Mouse (Mus musculus): ENCODE results near the gene Sbpl. TPM values are rescaled to one million over a fixed set of nuclear protein-coding genes. Genes with fewer than 3 reads are reported as not detected.

Sbpl gene
- total RNA-seq, 1 experiment: not detected

GRCm38 (mm10) chr17:23995421-23995820, 40.3 kb upstream of the Sbpl start:
- Histone ChIP-seq H3K4me1 (ENCODE audit: control insufficient read depth in 2 of 2, insufficient read depth in 2 of 2, low read length in 2 of 2, poor library complexity in 1 of 2) (peaks cover 0 to 21% of the 10 kb centered on the region in 2 experiments; a peak in 2 of 4 replicates), H3K9me3 (ENCODE audit: control insufficient read depth, insufficient read depth, low read depth, low read length) (no peaks in the 10 kb centered on the region), H3K27ac (ENCODE audit: insufficient read depth, low read depth, low read length, poor library complexity, severe bottlenecking) (no peak overlapping the region), H3K9ac (ENCODE audit: insufficient read depth, low read depth, low read length, poor library complexity, severe bottlenecking) (no peak overlapping the region), H3K4me3 (ENCODE audit: insufficient read depth in 1 of 2, low read depth in 1 of 2, low read length in 2 of 2, poor library complexity in 1 of 2, severe bottlenecking in 1 of 2) (no peak overlapping the region), H3K36me3 (ENCODE audit: control insufficient read depth, insufficient read depth, low read length, poor library complexity, severe bottlenecking) (no peaks in the 10 kb centered on the region)
- DNase-seq (ENCODE audit: low read depth, low spot score): no peak
- TF ChIP-seq MAFK (IDR thresholded peaks at IDR 0.05; ENCODE audit: insufficient read depth, low read depth, low read length) (no peak), CHD2 (IDR thresholded peaks at IDR 0.05; ENCODE audit: low read depth, low read length) (no peak), HCFC1 (IDR thresholded peaks at IDR 0.05; ENCODE audit: borderline replicate concordance, insufficient read depth, low read length) (no peak), ZNF384 (IDR thresholded peaks at IDR 0.05; ENCODE audit: low read depth, low read length) (no peak), ZC3H11A (IDR thresholded peaks at IDR 0.05; ENCODE audit: borderline replicate concordance, low read depth, low read length) (no peak)
- in situ Hi-C loops (cut with MboI; ENCODE audit: low sequenced_read_pairs in 2 of 2, unreplicated experiment in 2 of 2): no loop called here

GRCm38 (mm10) chr17:23994667-23995066, 39.6 kb upstream of the Sbpl start:
- no peaks in the 10 kb centered on the region for H3K9me3 ChIP-seq (ENCODE audit: control insufficient read depth, insufficient read depth, low read depth, low read length)
- in situ Hi-C loops (cut with MboI; ENCODE audit: low sequenced_read_pairs in 2 of 2, unreplicated experiment in 2 of 2): no loop called here
- TF ChIP-seq ZNF384 (IDR thresholded peaks at IDR 0.05; ENCODE audit: low read depth, low read length) (no peak), HCFC1 (IDR thresholded peaks at IDR 0.05; ENCODE audit: borderline replicate concordance, insufficient read depth, low read length) (no peak), CHD2 (IDR thresholded peaks at IDR 0.05; ENCODE audit: low read depth, low read length) (no peak), MAFK (IDR thresholded peaks at IDR 0.05; ENCODE audit: insufficient read depth, low read depth, low read length) (no peak), ZC3H11A (IDR thresholded peaks at IDR 0.05; ENCODE audit: borderline replicate concordance, low read depth, low read length) (no peak)
- no peak for DNase-seq (ENCODE audit: low read depth, low spot score)
- no peaks in the 10 kb centered on the region for H3K36me3 ChIP-seq (ENCODE audit: control insufficient read depth, insufficient read depth, low read length, poor library complexity, severe bottlenecking)
- no peak overlapping the region for H3K27ac ChIP-seq (ENCODE audit: insufficient read depth, low read depth, low read length, poor library complexity, severe bottlenecking)
- peaks cover 0 to 22% of the 10 kb centered on the region in 2 experiments; a peak in 2 of 4 replicates for H3K4me1 ChIP-seq (ENCODE audit: control insufficient read depth in 2 of 2, insufficient read depth in 2 of 2, low read length in 2 of 2, poor library complexity in 1 of 2)
- H3K4me3 ChIP-seq (ENCODE audit: insufficient read depth in 1 of 2, low read depth in 1 of 2, low read length in 2 of 2, poor library complexity in 1 of 2, severe bottlenecking in 1 of 2): no peak overlapping the region
- H3K9ac ChIP-seq (ENCODE audit: insufficient read depth, low read depth, low read length, poor library complexity, severe bottlenecking): no peak overlapping the region

- in situ Hi-C loops (cut with MboI; ENCODE audit: low sequenced_read_pairs in 2 of 2, unreplicated experiment in 2 of 2): no loop called here
Observed at GRCm38 (mm10) chr17:23993559-23994428, 38.7 kb upstream of the Sbpl start.

GRCm38 (mm10) chr17:23992789-23993553, 37.9 kb upstream of the Sbpl start:
- in situ Hi-C loops (cut with MboI; ENCODE audit: low sequenced_read_pairs in 2 of 2, unreplicated experiment in 2 of 2): no loop called here
- H3K36me3 ChIP-seq (ENCODE audit: control insufficient read depth, insufficient read depth, low read length, poor library complexity, severe bottlenecking): no peaks in the 10 kb centered on the region
- H3K9ac ChIP-seq (ENCODE audit: insufficient read depth, low read depth, low read length, poor library complexity, severe bottlenecking): no peak overlapping the region; the same call in 1 of the 2 replicates
- peaks cover 0 to 18% of the 10 kb centered on the region in 2 experiments; a peak in 2 of 4 replicates for H3K4me1 ChIP-seq (ENCODE audit: control insufficient read depth in 2 of 2, insufficient read depth in 2 of 2, low read length in 2 of 2, poor library complexity in 1 of 2)
- no peaks in the 10 kb centered on the region for H3K9me3 ChIP-seq (ENCODE audit: control insufficient read depth, insufficient read depth, low read depth, low read length)
- no peak for TF ChIP-seq CHD2 (IDR thresholded peaks at IDR 0.05; ENCODE audit: low read depth, low read length)
- no peak for TF ChIP-seq ZC3H11A (IDR thresholded peaks at IDR 0.05; ENCODE audit: borderline replicate concordance, low read depth, low read length)
- no peak for TF ChIP-seq HCFC1 (IDR thresholded peaks at IDR 0.05; ENCODE audit: borderline replicate concordance, insufficient read depth, low read length)
- no peak for TF ChIP-seq ZNF384 (IDR thresholded peaks at IDR 0.05; ENCODE audit: low read depth, low read length)
- no peak for TF ChIP-seq MAFK (IDR thresholded peaks at IDR 0.05; ENCODE audit: insufficient read depth, low read depth, low read length)
- H3K4me3 ChIP-seq (ENCODE audit: insufficient read depth in 1 of 2, low read depth in 1 of 2, low read length in 2 of 2, poor library complexity in 1 of 2, severe bottlenecking in 1 of 2): no peak overlapping the region
- DNase-seq (ENCODE audit: low read depth, low spot score): no peak
- H3K27ac ChIP-seq (ENCODE audit: insufficient read depth, low read depth, low read length, poor library complexity, severe bottlenecking): no peak overlapping the region

More at GRCm38 (mm10) chr17:23993559-23994428, 38.7 kb upstream of the Sbpl start:
- no peaks in the 10 kb centered on the region for H3K9me3 ChIP-seq (ENCODE audit: control insufficient read depth, insufficient read depth, low read depth, low read length)
- no peaks in the 10 kb centered on the region for H3K36me3 ChIP-seq (ENCODE audit: control insufficient read depth, insufficient read depth, low read length, poor library complexity, severe bottlenecking)
- no peak overlapping the region for H3K27ac ChIP-seq (ENCODE audit: insufficient read depth, low read depth, low read length, poor library complexity, severe bottlenecking)
- H3K9ac ChIP-seq (ENCODE audit: insufficient read depth, low read depth, low read length, poor library complexity, severe bottlenecking): no peak overlapping the region
- peak; percentile 96 for DNase-seq (ENCODE audit: low read depth, low spot score)
- peaks cover 0 to 22% of the 10 kb centered on the region in 2 experiments; a peak in 2 of 4 replicates for H3K4me1 ChIP-seq (ENCODE audit: control insufficient read depth in 2 of 2, insufficient read depth in 2 of 2, low read length in 2 of 2, poor library complexity in 1 of 2)
- TF ChIP-seq ZNF384 (IDR thresholded peaks at IDR 0.05; ENCODE audit: low read depth, low read length) (peak; percentile 87), MAFK (IDR thresholded peaks at IDR 0.05; ENCODE audit: insufficient read depth, low read depth, low read length) (no peak)
- peak overlapping the region; percentile 14 to 19; a peak in 2 of 4 replicates for H3K4me3 ChIP-seq (ENCODE audit: insufficient read depth in 1 of 2, low read depth in 1 of 2, low read length in 2 of 2, poor library complexity in 1 of 2, severe bottlenecking in 1 of 2)

All from ES-E14 (cell line).